Mouse (Mus musculus) thymus, postnatal 0 days (tissue): ENCODE data around the gene Snx14. TPM values are rescaled to one million over a fixed set of nuclear protein-coding genes. Genes with fewer than 3 reads are reported as not detected.
"Not testable (repeated sequence)": the region's sequence is repeated elsewhere in the genome, so short reads cannot be mapped to it uniquely, and the experiment has no call there.

Experiments used
- DNase-seq: peaks from one replicate; pipeline ENCODE4 v3.0.0-alpha.2; 2015; ENCODE audit warnings: low spot score
- polyA plus RNA-seq: library from polyadenylated mRNA; unstranded; fragments of >200 nt; fragmentation: Nextera tagmentation; extraction: Ambion mirVana; gene quantifications from 2 replicates; pipeline ENCODE4 v1.2.1, GENCODE M21; 2015

Gene Snx14
- 16.0 TPM in 2 replicates for polyA plus RNA-seq

GRCm38 (mm10) chr9:88438555-88439237 is at the start of gene Snx14:
Gene Snx14 (minus strand): TSS chr9:88438958.
- DNase-seq = peak; percentile 89

- no peak for DNase-seq
These were observed 45.8 kb upstream of the Snx14 start for GRCm38 (mm10) chr9:88484531-88484930.

- peak; percentile 84 for DNase-seq
These were observed 44.2 kb upstream of the Snx14 start for GRCm38 (mm10) chr9:88482829-88483396.

- DNase-seq = peak; percentile 94
These were observed 43.6 kb upstream of the Snx14 start, which contains the start of gene Syncrip for GRCm38 (mm10) chr9:88482230-88482828. Gene Syncrip (minus strand): TSS chr9:88482574.

- DNase-seq = peak; percentile 55
These were observed 43.0 kb upstream of the Snx14 start for GRCm38 (mm10) chr9:88481791-88482160.

- DNase-seq = peak; percentile 51
These were observed 42.5 kb upstream of the Snx14 start for GRCm38 (mm10) chr9:88481061-88481790.

GRCm38 (mm10) chr9:88480120-88480519 is 41.4 kb upstream of the Snx14 start:
- DNase-seq = no peak

- peak; percentile 6 for DNase-seq
These were observed 37.4 kb upstream of the Snx14 start for GRCm38 (mm10) chr9:88476138-88476537.

GRCm38 (mm10) chr9:88461017-88461416 is 22.3 kb upstream of the Snx14 start:
- not testable (repeated sequence) for DNase-seq

GRCm38 (mm10) chr9:88439991-88440390 is 1.2 kb upstream of the Snx14 start:
- DNase-seq = no peak

GRCm38 (mm10) chr9:88439238-88439600 is 461 bp upstream of the Snx14 start:
- no peak for DNase-seq

- peak; percentile 30 for DNase-seq
These were observed 562 bp downstream of the Snx14 start for GRCm38 (mm10) chr9:88438237-88438554.

GRCm38 (mm10) chr9:88437342-88438236 is 1.2 kb downstream of the Snx14 start:
- peak; percentile 18 for DNase-seq

- DNase-seq = no peak
These were observed 14.4 kb downstream of the Snx14 start for GRCm38 (mm10) chr9:88424356-88424755.

GRCm38 (mm10) chr9:88422428-88422827 is 16.3 kb downstream of the Snx14 start:
- DNase-seq = no peak

GRCm38 (mm10) chr9:88416752-88417151 is 22.0 kb downstream of the Snx14 start:
- no peak for DNase-seq

GRCm38 (mm10) chr9:88409978-88410377 is 28.8 kb downstream of the Snx14 start:
- no peak for DNase-seq

- no peak for DNase-seq
These were observed 34.2 kb downstream of the Snx14 start for GRCm38 (mm10) chr9:88404515-88404914.

- DNase-seq = peak; percentile 56
These were observed 34.7 kb downstream of the Snx14 start for GRCm38 (mm10) chr9:88404088-88404487.

GRCm38 (mm10) chr9:88398461-88398860 is 40.3 kb downstream of the Snx14 start:
- DNase-seq = peak; percentile 33

- DNase-seq = no peak
These were observed 43.9 kb downstream of the Snx14 start for GRCm38 (mm10) chr9:88394852-88395251.
